Mouse (Mus musculus) stomach, postnatal 0 days (tissue): ENCODE data around the gene Krtcap2. TPM values are rescaled to one million over a fixed set of nuclear protein-coding genes. Genes with fewer than 3 reads are reported as not detected.
A peak's percentile ranks its signal among the peaks of the same experiment; 100 is the strongest.

Experiments used
- ATAC-seq: fragments of 200-750 bp; cut with Nextera tagmentation; 2 replicates; pipeline ENCODE4 v1.8.0; 2017; ENCODE audit not compliant: low FRiP score, low TSS enrichment
- DNase-seq: peaks from one replicate; pipeline ENCODE4 v3.0.0-alpha.2; 2016; ENCODE audit warnings: low spot score
- H3K27ac ChIP-seq: fragments of 300-500 bp; sonication (generic); replicated peaks from 2 replicates; pipeline ENCODE4 v1.5.1; 2014; ENCODE audit warnings: mild to moderate bottlenecking, control low read depth
- H3K27me3 ChIP-seq: fragments of 300-500 bp; sonication (generic); 2 replicates; pipeline ENCODE4 v1.6.1; 2014; ENCODE audit warnings: low read length; ENCODE audit not compliant: control insufficient read depth, insufficient read depth
- H3K36me3 ChIP-seq: fragments of 300-500 bp; sonication (generic); 2 replicates; pipeline ENCODE4 v1.6.1; 2014; ENCODE audit warnings: low read length, mixed read lengths; ENCODE audit not compliant: control insufficient read depth, insufficient read depth
- H3K4me1 ChIP-seq: fragments of 300-500 bp; sonication (generic); replicated peaks from 2 replicates; pipeline ENCODE4 v1.6.1; 2014; ENCODE audit warnings: antibody characterized with exemption; ENCODE audit not compliant: control insufficient read depth, insufficient read depth
- H3K4me2 ChIP-seq: fragments of 300-500 bp; sonication (generic); replicated peaks from 2 replicates; pipeline ENCODE4 v1.6.1; 2014; ENCODE audit warnings: low read depth, mild to moderate bottlenecking, control low read depth, moderate library complexity
- H3K4me3 ChIP-seq: fragments of 300-500 bp; sonication (generic); 2 replicates; pipeline ENCODE4 v1.5.1; 2014; ENCODE audit warnings: low read depth, low read length, control low read depth
- H3K9ac ChIP-seq: fragments of 300-500 bp; sonication (generic); 2 replicates; pipeline ENCODE4 v1.6.1; 2014; ENCODE audit warnings: mild to moderate bottlenecking, low read length, control low read depth, mixed read lengths
- H3K9me3 ChIP-seq: fragments of 300-500 bp; sonication (generic); 2 replicates; pipeline ENCODE4 v1.6.1; 2016; ENCODE audit warnings: low read length; ENCODE audit not compliant: control insufficient read depth
- CTCF ChIP-seq: IDR thresholded peaks from 2 replicates; pipeline ENCODE4 v1.5.1; 2016; ENCODE audit warnings: antibody characterized with exemption, low read depth, mild to moderate bottlenecking, moderate library complexity
- EP300 ChIP-seq: optimal IDR thresholded peaks from 2 replicates; pipeline ENCODE3; 2016; ENCODE audit warnings: antibody characterized with exemption
- WGBS: fragments of 180-500 bp; shearing (Covaris S2); extraction: QIAGEN DNeasy Blood & Tissue Kit; methylation state at CpG from one replicate; pipeline ENCODE4 v1.1.7; 2014; 5-methylcytosine and 5-hydroxymethylcytosine counted together
- polyA plus RNA-seq: library from polyadenylated mRNA; unstranded; fragments of >200 nt; fragmentation: Nextera tagmentation; extraction: Ambion mirVana; gene quantifications from 2 replicates; pipeline ENCODE4 v1.2.1, GENCODE M21; 2015

The Krtcap2 gene
- polyA plus RNA-seq, 1 experiment from 2014 or later: 314 TPM

DNA sequence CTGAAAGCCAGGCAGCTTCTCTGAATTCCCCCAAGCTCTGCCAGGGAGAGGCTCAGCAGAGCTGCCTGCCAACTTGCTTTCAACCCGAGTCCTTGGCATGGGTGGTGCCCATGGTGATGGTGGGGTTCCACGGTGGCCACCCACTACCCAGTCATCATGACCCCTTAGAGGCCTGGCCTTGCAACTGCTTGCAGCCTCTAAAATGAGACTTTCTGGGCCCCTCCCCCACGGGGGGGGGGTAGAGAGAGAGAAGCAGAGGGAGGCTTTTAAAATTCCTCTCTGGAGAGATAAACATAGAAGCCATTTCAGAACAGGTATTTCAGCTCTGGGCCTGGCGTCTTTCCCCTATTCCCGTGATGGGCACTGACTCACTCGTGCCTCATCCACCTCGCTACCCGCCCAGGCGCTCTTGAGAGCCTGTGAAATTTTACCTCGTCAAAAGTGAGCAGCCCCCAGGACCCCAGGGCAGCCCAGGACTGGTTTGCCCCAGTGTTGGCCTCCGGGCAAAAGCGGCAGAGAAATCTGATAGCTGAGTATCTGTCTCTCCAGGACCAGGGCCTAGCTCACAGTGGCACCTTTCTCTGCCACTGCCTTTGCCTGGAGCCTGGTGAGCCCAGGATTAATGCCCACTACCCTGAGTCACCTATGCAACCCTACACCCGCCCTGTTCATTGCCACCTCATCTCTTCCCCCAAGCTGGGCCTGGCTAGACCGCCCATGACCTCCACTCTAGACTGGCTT lies 31.7 kb downstream of the Krtcap2 start:
- H3K9ac ChIP-seq: peak overlapping the region; percentile 89
- peaks cover 11% of the 10 kb centered on the region; the same call in 1 of the 2 replicates for H3K4me1 ChIP-seq
- no peaks in the 10 kb centered on the region for H3K27me3 ChIP-seq
- TF ChIP-seq EP300 (no peak), CTCF (no peak)
- H3K9me3 ChIP-seq: no peaks in the 10 kb centered on the region
- peak overlapping the region; percentile 96 for H3K27ac ChIP-seq
- H3K4me3 ChIP-seq: peak overlapping the region; percentile 67
- WGBS: 23% methylated on average over 14 of the region's 14 CpGs
- H3K36me3 ChIP-seq: peaks cover under 1% of the 10 kb centered on the region
- H3K4me2 ChIP-seq: peak overlapping the region; percentile 91
- ATAC-seq (peak; percentile 19), DNase-seq (peak; percentile 76)

DNA sequence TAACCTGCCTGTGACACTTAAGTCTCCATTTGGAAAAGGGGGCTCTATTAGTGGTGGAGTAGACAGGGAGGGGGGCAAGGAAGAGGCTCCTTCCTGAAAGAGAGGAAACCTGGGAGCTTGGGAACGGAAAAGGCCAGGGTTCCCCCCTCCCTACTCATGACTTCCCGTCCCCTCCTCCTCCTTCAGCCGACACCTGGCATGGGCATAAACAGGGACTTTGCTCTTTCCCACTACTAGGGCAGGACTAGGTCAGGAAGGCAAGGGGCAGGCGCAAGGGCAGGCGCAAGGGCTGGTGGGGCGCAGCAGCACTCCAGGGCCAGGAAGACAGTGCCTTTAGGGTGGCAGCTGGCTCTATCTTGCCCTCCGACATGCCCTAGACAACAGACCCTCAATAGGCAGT lies 32.3 kb downstream of the Krtcap2 start:
- H3K9ac ChIP-seq: peak overlapping the region; percentile 89
- DNase-seq: peak; percentile 73
- H3K4me3 ChIP-seq: peak overlapping the region; percentile 67
- no peaks in the 10 kb centered on the region; the same call in 1 of the 2 replicates for H3K36me3 ChIP-seq
- ATAC-seq: peak; percentile 45
- H3K4me2 ChIP-seq: peak overlapping the region; percentile 91
- no peaks in the 10 kb centered on the region for H3K9me3 ChIP-seq
- H3K27me3 ChIP-seq: no peaks in the 10 kb centered on the region
- 52% methylated on average over 7 of the region's 7 CpGs for WGBS
- H3K4me1 ChIP-seq: peaks cover 11% of the 10 kb centered on the region; the same call in 1 of the 2 replicates
- peak overlapping the region; percentile 96 for H3K27ac ChIP-seq
- no peak for TF ChIP-seq CTCF
- no peak for TF ChIP-seq EP300

GRCm38 (mm10) chr3:89278643-89279042 lies 32.9 kb downstream of the Krtcap2 start:
- TF ChIP-seq EP300 (no peak), CTCF (no peak)
- H3K36me3 ChIP-seq: no peaks in the 10 kb centered on the region; the same call in 1 of the 2 replicates
- H3K9me3 ChIP-seq: no peaks in the 10 kb centered on the region
- H3K9ac ChIP-seq: peak overlapping the region; percentile 89
- peaks cover 11% of the 10 kb centered on the region; the same call in 1 of the 2 replicates for H3K4me1 ChIP-seq
- peak overlapping the region; percentile 91 for H3K4me2 ChIP-seq
- DNase-seq: no peak
- no peak for ATAC-seq
- WGBS: 28% methylated on average over 8 of the region's 8 CpGs
- H3K4me3 ChIP-seq: peak overlapping the region; percentile 67
- no peaks in the 10 kb centered on the region for H3K27me3 ChIP-seq
- peak overlapping the region; percentile 96 for H3K27ac ChIP-seq

DNA sequence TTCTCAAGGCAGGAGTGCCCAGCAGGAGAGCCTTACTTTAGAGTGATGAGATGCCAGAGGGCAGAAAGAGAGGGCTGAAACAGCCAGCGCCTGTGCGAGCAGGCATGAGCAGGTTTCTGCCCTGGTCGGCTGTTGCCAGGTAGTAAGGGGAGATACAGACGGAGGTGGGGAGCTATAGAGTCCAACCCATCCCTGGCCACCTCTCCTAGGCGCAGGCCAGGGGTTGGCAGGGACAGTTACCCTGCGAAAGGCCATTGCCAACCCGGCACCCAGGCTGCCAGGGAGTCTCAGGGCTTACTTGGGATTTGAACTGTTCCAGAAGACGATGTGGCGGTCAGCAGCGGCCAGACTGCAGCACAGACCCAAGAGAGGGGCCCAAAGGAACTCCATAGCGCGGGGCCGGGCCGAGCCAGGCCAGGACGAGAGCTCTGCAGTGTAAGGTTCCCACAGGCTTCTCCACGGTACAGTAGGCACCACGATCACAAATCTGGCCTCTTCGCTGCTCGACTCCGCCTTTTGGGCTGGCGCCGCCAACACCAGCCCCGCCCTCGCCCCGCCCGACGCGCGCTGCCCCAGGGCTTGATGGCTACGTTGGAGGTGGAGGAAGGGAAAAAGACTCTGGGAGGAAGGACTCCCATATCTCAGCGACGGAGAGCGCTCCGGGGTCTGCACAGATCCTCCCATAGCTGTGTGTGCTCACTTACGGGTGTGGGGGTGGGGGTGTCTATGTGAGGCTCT lies 33.6 kb downstream of the Krtcap2 start:
- peak overlapping the region; percentile 96 for H3K27ac ChIP-seq
- WGBS: 1% methylated on average over 35 of the region's 35 CpGs
- DNase-seq (peak; percentile 94), ATAC-seq (peak; percentile 77)
- H3K9ac ChIP-seq: peak overlapping the region; percentile 89
- H3K27me3 ChIP-seq: no peaks in the 10 kb centered on the region
- TF ChIP-seq EP300: no peak
- TF ChIP-seq CTCF: 0 out of 2 replicates have a peak, but pooled peaks have one; percentile 1
- peak overlapping the region; percentile 91 for H3K4me2 ChIP-seq
- no peaks in the 10 kb centered on the region; the same call in 1 of the 2 replicates for H3K36me3 ChIP-seq
- H3K4me3 ChIP-seq: peak overlapping the region; percentile 67
- H3K4me1 ChIP-seq: peaks cover 11% of the 10 kb centered on the region; the same call in 1 of the 2 replicates
- no peaks in the 10 kb centered on the region for H3K9me3 ChIP-seq

GRCm38 (mm10) chr3:89280050-89280605 lies 34.4 kb downstream of the Krtcap2 start:
- 0 out of 2 replicates have a peak, but pooled peaks have one; percentile 5 for TF ChIP-seq CTCF
- no peak for TF ChIP-seq EP300
- H3K4me1 ChIP-seq: peaks cover 11% of the 10 kb centered on the region; the same call in 1 of the 2 replicates
- DNase-seq: peak; percentile 82

More at GRCm38 (mm10) chr3:89280050-89280605, 34.4 kb downstream of the Krtcap2 start:
- H3K9me3 ChIP-seq: no peaks in the 10 kb centered on the region
- WGBS: under 1% methylated on average over 29 of the region's 29 CpGs
- H3K27me3 ChIP-seq: no peaks in the 10 kb centered on the region
- H3K9ac ChIP-seq: peak overlapping the region; percentile 89
- peak overlapping the region; percentile 67 for H3K4me3 ChIP-seq
- no peaks in the 10 kb centered on the region; the same call in 1 of the 2 replicates for H3K36me3 ChIP-seq
- ATAC-seq: peak; percentile 11
- H3K27ac ChIP-seq: peak overlapping the region; percentile 96
- H3K4me2 ChIP-seq: peak overlapping the region; percentile 91
